Mouse (Mus musculus): ENCODE data around the gene Gm37240. TPM values are rescaled to one million over a fixed set of nuclear protein-coding genes. Genes with fewer than 3 reads are reported as not detected.

Gm37240 gene
- polyA plus RNA-seq, 1 experiment from 2014 or later: 11.4 TPM

DNA sequence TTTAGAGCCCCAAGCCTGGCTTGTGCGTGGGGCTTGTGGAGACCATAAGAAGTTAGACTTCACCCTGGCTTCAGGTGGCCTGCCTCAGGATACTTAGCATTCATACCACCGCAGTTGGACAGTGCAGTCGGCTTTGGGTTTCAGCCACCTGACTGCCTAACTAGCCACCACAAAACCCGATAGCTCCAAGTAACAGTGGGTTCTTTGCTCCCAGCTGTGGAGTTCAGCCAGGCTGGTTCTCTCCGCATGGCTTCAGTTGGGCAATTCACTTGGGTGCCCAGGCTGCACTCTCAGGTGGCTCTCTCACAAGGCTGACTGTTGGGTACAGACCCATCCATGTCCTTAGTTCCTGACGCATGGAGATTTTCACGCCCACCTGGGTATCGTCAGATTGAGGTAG, 1177.4 kb downstream of the Gm37240 start:
- Histone ChIP-seq H3K27ac (ENCODE audit: low read length) (no peak overlapping the region), H3K4me3 (replicated peaks; ENCODE audit: low read length) (no peak overlapping the region), H3K36me3 (ENCODE audit: control insufficient read depth, insufficient read depth, low read length) (no peaks in the 10 kb centered on the region), H3K9me3 (replicated peaks; ENCODE audit: control insufficient read depth, low read length) (peaks cover 4% of the 10 kb centered on the region; the same call in 1 of the 2 replicates), H3K27me3 (ENCODE audit: control insufficient read depth, insufficient read depth, low read length) (no peaks in the 10 kb centered on the region), H3K4me2 (ENCODE audit: low read depth, low read length) (no peak overlapping the region), H3K9ac (ENCODE audit: low read length) (no peak overlapping the region), H3K4me1 (ENCODE audit: control insufficient read depth, insufficient read depth, low read length) (no peaks in the 10 kb centered on the region)
- no peak for ATAC-seq (ENCODE audit: insufficient read depth, low FRiP score)
- 90% methylated on average over 8 of the region's 8 CpGs for WGBS

DNA sequence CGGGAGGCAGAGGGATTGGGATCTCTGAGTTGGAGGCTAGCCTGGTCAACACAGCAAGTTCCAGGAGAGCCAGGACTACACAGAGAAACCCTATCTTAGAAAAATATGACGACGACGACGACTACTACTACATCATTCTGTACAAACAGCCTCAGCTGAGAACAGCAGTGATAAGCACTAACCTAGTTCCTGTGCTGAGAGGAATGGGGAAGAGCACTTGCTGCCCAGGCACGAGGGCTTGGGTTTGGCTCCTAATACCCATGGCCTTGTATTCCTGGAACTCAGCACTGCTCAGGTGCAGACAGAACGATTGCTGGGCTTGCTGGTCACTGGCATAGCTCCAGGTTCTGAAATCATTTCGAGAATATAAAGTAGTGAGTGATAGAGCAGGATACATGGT, 1178.2 kb downstream of the Gm37240 start:
- H3K27me3 ChIP-seq (ENCODE audit: control insufficient read depth, insufficient read depth, low read length): no peaks in the 10 kb centered on the region
- no peaks in the 10 kb centered on the region for H3K4me1 ChIP-seq (ENCODE audit: control insufficient read depth, insufficient read depth, low read length)
- no peak overlapping the region for H3K4me2 ChIP-seq (ENCODE audit: low read depth, low read length)
- no peak overlapping the region for H3K4me3 ChIP-seq (replicated peaks; ENCODE audit: low read length)
- ATAC-seq (ENCODE audit: insufficient read depth, low FRiP score): no peak
- H3K27ac ChIP-seq (ENCODE audit: low read length): no peak overlapping the region
- no peaks in the 10 kb centered on the region for H3K36me3 ChIP-seq (ENCODE audit: control insufficient read depth, insufficient read depth, low read length)
- 77% methylated on average over 8 of the region's 8 CpGs for WGBS
- peaks cover 4% of the 10 kb centered on the region; the same call in 1 of the 2 replicates for H3K9me3 ChIP-seq (replicated peaks; ENCODE audit: control insufficient read depth, low read length)
- no peak overlapping the region for H3K9ac ChIP-seq (ENCODE audit: low read length)

GRCm38 (mm10) chr3:84708469-84708868, 1178.8 kb downstream of the Gm37240 start:
- no peak overlapping the region for H3K27ac ChIP-seq (ENCODE audit: low read length)
- WGBS: 69% methylated on average over 10 of the region's 10 CpGs

GRCm38 (mm10) chr3:84705224-84705623, 1182.1 kb downstream of the Gm37240 start:
- Histone ChIP-seq H3K4me1 (ENCODE audit: control insufficient read depth, insufficient read depth, low read length) (no peaks in the 10 kb centered on the region), H3K9me3 (replicated peaks; ENCODE audit: control insufficient read depth, low read length) (peaks cover 4% of the 10 kb centered on the region; the same call in 1 of the 2 replicates), H3K9ac (ENCODE audit: low read length) (no peak overlapping the region), H3K4me2 (ENCODE audit: low read depth, low read length) (no peak overlapping the region), H3K27ac (ENCODE audit: low read length) (no peak overlapping the region), H3K4me3 (replicated peaks; ENCODE audit: low read length) (no peak overlapping the region), H3K36me3 (ENCODE audit: control insufficient read depth, insufficient read depth, low read length) (no peaks in the 10 kb centered on the region), H3K27me3 (ENCODE audit: control insufficient read depth, insufficient read depth, low read length) (no peaks in the 10 kb centered on the region)
- 87% methylated on average over 9 of the region's 9 CpGs for WGBS
- ATAC-seq (ENCODE audit: insufficient read depth, low FRiP score): no peak

More at GRCm38 (mm10) chr3:84708469-84708868, 1178.8 kb downstream of the Gm37240 start:
- no peak overlapping the region for H3K4me2 ChIP-seq (ENCODE audit: low read depth, low read length)
- ATAC-seq (ENCODE audit: insufficient read depth, low FRiP score): no peak
- H3K4me1 ChIP-seq (ENCODE audit: control insufficient read depth, insufficient read depth, low read length): no peaks in the 10 kb centered on the region
- no peak overlapping the region for H3K9ac ChIP-seq (ENCODE audit: low read length)
- no peaks in the 10 kb centered on the region for H3K36me3 ChIP-seq (ENCODE audit: control insufficient read depth, insufficient read depth, low read length)
- no peak overlapping the region for H3K4me3 ChIP-seq (replicated peaks; ENCODE audit: low read length)
- H3K9me3 ChIP-seq (replicated peaks; ENCODE audit: control insufficient read depth, low read length): peaks cover 4% of the 10 kb centered on the region; the same call in 1 of the 2 replicates
- no peaks in the 10 kb centered on the region for H3K27me3 ChIP-seq (ENCODE audit: control insufficient read depth, insufficient read depth, low read length)

GRCm38 (mm10) chr3:84703083-84703810, 1184.1 kb downstream of the Gm37240 start:
- no peak overlapping the region for H3K27ac ChIP-seq (ENCODE audit: low read length)
- ATAC-seq (ENCODE audit: insufficient read depth, low FRiP score): no peak
- peaks cover 4% of the 10 kb centered on the region; the same call in 1 of the 2 replicates for H3K9me3 ChIP-seq (replicated peaks; ENCODE audit: control insufficient read depth, low read length)
- no peaks in the 10 kb centered on the region for H3K27me3 ChIP-seq (ENCODE audit: control insufficient read depth, insufficient read depth, low read length)
- 75% methylated on average over 11 of the region's 11 CpGs for WGBS
- no peak overlapping the region for H3K4me3 ChIP-seq (replicated peaks; ENCODE audit: low read length)
- no peaks in the 10 kb centered on the region for H3K36me3 ChIP-seq (ENCODE audit: control insufficient read depth, insufficient read depth, low read length)
- H3K4me2 ChIP-seq (ENCODE audit: low read depth, low read length): no peak overlapping the region
- no peak overlapping the region for H3K9ac ChIP-seq (ENCODE audit: low read length)
- H3K4me1 ChIP-seq (ENCODE audit: control insufficient read depth, insufficient read depth, low read length): no peaks in the 10 kb centered on the region

DNA sequence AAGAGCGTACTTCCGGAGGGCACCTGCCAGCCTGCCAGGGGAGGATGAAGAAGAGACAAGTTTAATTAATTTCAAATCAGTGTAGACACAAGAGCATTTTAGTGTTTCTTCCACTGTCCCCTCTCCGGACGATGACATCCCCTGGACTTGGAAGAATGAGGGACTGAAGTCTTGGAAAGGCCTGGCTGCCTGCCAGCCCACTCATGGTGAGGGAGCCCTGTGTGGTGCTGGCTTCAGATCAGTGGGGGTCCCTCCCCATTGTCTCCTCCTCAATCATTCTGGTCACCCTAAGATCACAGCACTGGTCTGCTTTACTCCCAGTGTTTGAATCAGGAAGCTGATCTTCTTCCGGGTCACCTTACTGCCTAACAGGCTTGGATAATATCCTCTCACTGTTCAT, 1185.4 kb downstream of the Gm37240 start:
- 76% methylated on average over 5 of the region's 5 CpGs for WGBS
- ATAC-seq (ENCODE audit: insufficient read depth, low FRiP score): no peak

DNA sequence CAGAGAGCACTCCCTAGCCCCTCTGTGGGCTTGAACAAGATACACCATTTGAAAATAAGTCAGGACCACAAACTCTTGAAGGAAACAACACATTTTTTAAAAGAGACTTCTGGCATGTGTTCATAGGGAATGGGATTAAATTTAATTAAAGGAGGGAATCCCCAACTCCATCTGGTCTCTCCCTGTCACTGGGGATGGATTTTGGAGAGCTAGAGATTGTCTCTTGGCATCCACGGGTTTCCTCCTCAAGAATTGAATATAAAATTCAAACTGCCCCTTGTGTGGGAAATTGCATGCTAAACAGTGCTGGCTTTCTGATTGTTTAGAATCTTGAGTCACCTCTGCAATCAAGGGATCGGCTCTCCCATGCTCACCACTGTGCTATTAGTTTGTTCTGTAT, 1185.8 kb downstream of the Gm37240 start:
- no peak overlapping the region for H3K4me2 ChIP-seq (ENCODE audit: low read depth, low read length)
- 80% methylated on average over 2 of the region's 2 CpGs for WGBS
- H3K36me3 ChIP-seq (ENCODE audit: control insufficient read depth, insufficient read depth, low read length): no peaks in the 10 kb centered on the region
- H3K9ac ChIP-seq (ENCODE audit: low read length): no peak overlapping the region
- peaks cover 5% of the 10 kb centered on the region for H3K4me1 ChIP-seq (ENCODE audit: control insufficient read depth, insufficient read depth, low read length)
- no peak overlapping the region for H3K4me3 ChIP-seq (replicated peaks; ENCODE audit: low read length)
- H3K27me3 ChIP-seq (ENCODE audit: control insufficient read depth, insufficient read depth, low read length): no peaks in the 10 kb centered on the region
- no peaks in the 10 kb centered on the region for H3K9me3 ChIP-seq (replicated peaks; ENCODE audit: control insufficient read depth, low read length)
- no peak for ATAC-seq (ENCODE audit: insufficient read depth, low FRiP score)
- no peak overlapping the region for H3K27ac ChIP-seq (ENCODE audit: low read length)

More for the DNA sequence above, 1185.4 kb downstream of the Gm37240 start:
- Histone ChIP-seq H3K9ac (ENCODE audit: low read length) (no peak overlapping the region), H3K4me1 (ENCODE audit: control insufficient read depth, insufficient read depth, low read length) (peaks cover under 1% of the 10 kb centered on the region; the same call in 1 of the 2 replicates), H3K9me3 (replicated peaks; ENCODE audit: control insufficient read depth, low read length) (peaks cover 1% of the 10 kb centered on the region; the same call in 1 of the 2 replicates), H3K27me3 (ENCODE audit: control insufficient read depth, insufficient read depth, low read length) (no peaks in the 10 kb centered on the region), H3K27ac (ENCODE audit: low read length) (no peak overlapping the region), H3K36me3 (ENCODE audit: control insufficient read depth, insufficient read depth, low read length) (no peaks in the 10 kb centered on the region), H3K4me3 (replicated peaks; ENCODE audit: low read length) (no peak overlapping the region), H3K4me2 (ENCODE audit: low read depth, low read length) (no peak overlapping the region)

GRCm38 (mm10) chr3:84696428-84696917, 1190.8 kb downstream of the Gm37240 start:
- H3K4me1 ChIP-seq (ENCODE audit: control insufficient read depth, insufficient read depth, low read length): peaks cover 16% of the 10 kb centered on the region
- H3K27ac ChIP-seq (ENCODE audit: low read length): peak overlapping the region; percentile 63
- H3K9me3 ChIP-seq (replicated peaks; ENCODE audit: control insufficient read depth, low read length): no peaks in the 10 kb centered on the region
- no peak overlapping the region for H3K9ac ChIP-seq (ENCODE audit: low read length)
- 15% methylated on average over 18 of the region's 18 CpGs for WGBS
- H3K36me3 ChIP-seq (ENCODE audit: control insufficient read depth, insufficient read depth, low read length): no peaks in the 10 kb centered on the region
- H3K4me2 ChIP-seq (ENCODE audit: low read depth, low read length): peak overlapping the region; percentile 23
- ATAC-seq (ENCODE audit: insufficient read depth, low FRiP score): peak; percentile 79
- H3K4me3 ChIP-seq (replicated peaks; ENCODE audit: low read length): peak overlapping the region; percentile 1; the same call in 1 of the 2 replicates
- no peaks in the 10 kb centered on the region for H3K27me3 ChIP-seq (ENCODE audit: control insufficient read depth, insufficient read depth, low read length)

- 38% methylated on average over 9 of the region's 9 CpGs for WGBS
- peak overlapping the region; percentile 63 for H3K27ac ChIP-seq (ENCODE audit: low read length)
- peak overlapping the region; percentile 23 for H3K4me2 ChIP-seq (ENCODE audit: low read depth, low read length)
Measured at GRCm38 (mm10) chr3:84695867-84696361, 1191.4 kb downstream of the Gm37240 start.

More at GRCm38 (mm10) chr3:84695867-84696361, 1191.4 kb downstream of the Gm37240 start:
- H3K27me3 ChIP-seq (ENCODE audit: control insufficient read depth, insufficient read depth, low read length): no peaks in the 10 kb centered on the region
- no peaks in the 10 kb centered on the region for H3K9me3 ChIP-seq (replicated peaks; ENCODE audit: control insufficient read depth, low read length)
- peak overlapping the region; percentile 1; the same call in 1 of the 2 replicates for H3K4me3 ChIP-seq (replicated peaks; ENCODE audit: low read length)
- H3K4me1 ChIP-seq (ENCODE audit: control insufficient read depth, insufficient read depth, low read length): peaks cover 16% of the 10 kb centered on the region
- H3K9ac ChIP-seq (ENCODE audit: low read length): no peak overlapping the region
- peak; percentile 74 for ATAC-seq (ENCODE audit: insufficient read depth, low FRiP score)
- H3K36me3 ChIP-seq (ENCODE audit: control insufficient read depth, insufficient read depth, low read length): no peaks in the 10 kb centered on the region
